Mouse (Mus musculus) liver, postnatal 0 days (tissue): ENCODE data around the gene Nup205.

Experiments
- CTCF ChIP-seq: sonication (generic); IDR thresholded peaks from 2 replicates; pipeline ENCODE4 v1.5.1; 2016; ENCODE audit warnings: antibody characterized with exemption, low read depth
- EP300 ChIP-seq: IDR thresholded peaks from 2 replicates; pipeline ENCODE4 v1.6.1; 2016; ENCODE audit warnings: antibody characterized with exemption, low read depth, mild to moderate bottlenecking

DNA sequence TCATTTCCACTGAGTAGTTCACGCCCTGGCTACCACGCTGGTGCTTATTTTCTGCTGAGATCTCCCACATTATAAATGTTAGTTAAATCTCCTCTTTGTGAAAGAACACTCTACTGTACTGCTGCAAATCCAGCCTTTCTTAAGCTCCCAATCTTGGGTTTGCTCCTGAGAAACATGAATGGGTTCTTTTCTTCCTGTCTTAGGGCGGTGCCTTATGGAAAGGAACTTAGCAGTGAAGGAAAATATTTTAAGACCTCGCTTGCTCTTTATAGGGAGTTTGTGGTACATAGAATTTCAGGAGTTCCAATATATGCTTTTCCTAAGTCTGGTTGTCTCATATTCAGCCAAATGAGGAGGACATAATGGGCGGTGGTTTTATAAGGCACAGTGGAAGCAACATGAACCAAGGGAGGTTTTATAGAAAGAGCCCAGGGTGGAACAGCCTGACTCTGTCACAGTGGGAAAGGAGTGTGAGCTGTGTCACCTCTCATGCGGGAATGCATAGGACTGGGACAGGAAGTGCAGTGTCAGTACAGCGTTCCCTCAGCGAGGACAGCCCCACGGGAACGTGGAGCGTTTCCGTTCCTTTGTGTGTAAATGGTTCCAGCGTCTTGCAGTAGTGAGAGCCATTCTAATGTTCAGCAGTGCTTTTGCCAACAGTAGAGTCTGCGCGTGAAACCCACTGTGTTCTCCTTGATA lies 88.5 kb downstream of the Nup205 start:
- no peak for TF ChIP-seq EP300
- TF ChIP-seq CTCF = no peak
